Mouse (Mus musculus) embryonic fibroblast, embryonic 13.5 days (primary cell): ENCODE measurements around the gene Vav2.

Source experiments
- CTCF ChIP-seq: IDR thresholded peaks from 2 replicates; pipeline ENCODE4 v1.5.1; 2011; ENCODE audit warnings: mild to moderate bottlenecking, control low read depth, low read length, moderate library complexity, borderline replicate concordance; ENCODE audit not compliant: insufficient read depth
- POLR2A ChIP-seq: IDR thresholded peaks from 2 replicates; pipeline ENCODE4 v1.6.1; 2011; ENCODE audit warnings: low read depth, mild to moderate bottlenecking, control low read depth, low read length, moderate library complexity

DNA sequence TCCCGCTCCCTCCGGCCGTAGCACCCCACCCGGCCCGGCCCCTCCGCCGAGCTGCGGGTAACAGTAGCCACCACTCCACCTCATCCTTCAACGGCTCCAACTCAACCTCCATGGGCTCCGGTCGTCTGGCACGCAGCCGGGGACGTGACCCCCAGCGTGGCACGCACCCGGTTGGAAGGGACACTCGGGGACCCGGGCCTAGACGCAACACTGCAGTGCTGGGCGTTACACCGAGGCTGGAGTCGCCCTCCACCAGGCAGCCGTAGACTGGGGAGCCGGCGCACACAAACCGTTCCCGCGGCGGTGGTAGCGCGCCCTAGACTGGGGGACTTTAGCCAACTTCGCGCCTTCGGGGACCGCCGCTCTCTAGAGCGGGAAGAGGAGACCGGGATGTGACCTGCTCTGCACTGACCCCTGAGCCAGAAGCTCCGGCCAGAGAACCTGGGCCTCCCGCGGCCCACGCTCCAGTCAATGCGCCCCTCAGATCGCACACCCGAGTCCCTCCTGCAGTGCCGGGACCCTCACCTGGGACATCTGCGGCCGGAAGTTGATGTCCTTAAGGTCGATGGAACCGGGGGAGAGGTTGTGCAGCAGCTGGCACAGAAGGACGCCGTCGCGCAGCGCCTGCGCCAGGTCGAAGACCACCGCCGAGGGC lies 955 bp downstream of the Vav2 start:
- TF ChIP-seq CTCF (no peak), POLR2A (no peak)
